Mouse (Mus musculus): ENCODE measurements around the gene Phactr4. TPM values are rescaled to one million over a fixed set of nuclear protein-coding genes. Genes with fewer than 3 reads are reported as not detected.

Gene Phactr4
- polyA plus RNA-seq, 1 experiment from 2014 or later: 17.5 TPM

DNA sequence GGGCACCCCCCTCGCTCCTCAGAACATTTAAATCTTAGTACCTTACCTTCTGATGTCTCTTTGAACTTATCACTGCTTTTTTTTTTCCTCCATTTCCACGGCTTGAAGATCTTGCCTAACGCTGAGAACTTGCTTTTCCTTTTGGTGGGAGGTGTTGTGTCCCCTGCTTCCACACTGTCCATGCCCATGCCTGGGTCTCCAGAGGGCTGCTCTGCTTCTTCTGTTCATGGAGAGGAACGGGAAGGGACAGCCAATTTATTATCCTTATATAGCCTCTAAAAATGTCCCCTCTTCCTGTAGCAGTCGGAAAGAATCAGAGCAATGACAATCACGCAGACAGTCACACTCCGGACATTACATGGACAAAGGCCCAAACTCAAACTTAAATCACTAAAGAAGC lies 35.4 kb downstream of the Phactr4 start:
- no peak for ATAC-seq
- H3K27me3 ChIP-seq: no peaks in the 10 kb centered on the region
- H3K36me3 ChIP-seq (ENCODE audit: poor library complexity, severe bottlenecking): peaks cover 32% of the 10 kb centered on the region
- no peak overlapping the region for H3K27ac ChIP-seq
- H3K9ac ChIP-seq: no peak overlapping the region
- H3K4me1 ChIP-seq: 0 out of 2 replicates have a peak, but pooled peaks cover 3% of the 10 kb centered on the region
- H3K9me3 ChIP-seq (replicated peaks): no peaks in the 10 kb centered on the region
- no peak overlapping the region for H3K4me3 ChIP-seq
- 95% methylated on average over 7 of the region's 7 CpGs for WGBS
- no peak overlapping the region for H3K4me2 ChIP-seq

DNA sequence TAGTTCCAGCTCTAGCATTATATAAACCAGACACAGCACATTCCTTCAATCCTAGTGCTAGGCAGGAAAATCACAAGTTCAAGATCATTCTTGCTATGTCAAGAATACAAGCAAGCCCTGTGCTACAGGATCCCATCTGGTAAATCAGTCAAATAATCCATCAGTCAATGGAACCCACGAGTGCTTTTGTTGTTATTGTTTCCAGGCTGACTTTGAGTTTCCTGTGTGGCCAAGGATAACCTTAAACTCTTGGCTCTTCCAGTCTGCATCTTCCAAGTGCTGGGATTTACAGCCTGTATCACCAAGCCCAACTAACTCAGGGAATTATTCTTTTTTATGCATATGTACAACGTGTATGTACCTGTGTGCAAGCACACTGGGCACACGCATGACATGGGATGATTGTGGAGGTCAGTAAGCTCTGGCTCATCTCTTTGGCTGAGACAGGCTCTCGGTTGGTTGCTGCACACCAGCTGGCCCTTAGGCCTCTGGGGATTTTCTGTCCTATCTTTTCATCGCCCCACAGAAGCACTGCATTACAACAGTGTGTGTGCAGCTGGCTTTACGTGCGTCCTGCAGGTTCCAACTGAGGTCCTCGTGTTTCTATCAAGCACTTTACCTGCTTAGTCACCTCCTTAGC lies 36.4 kb downstream of the Phactr4 start:
- Histone ChIP-seq H3K4me3 (no peak overlapping the region), H3K36me3 (ENCODE audit: poor library complexity, severe bottlenecking) (peaks cover 37% of the 10 kb centered on the region), H3K9me3 (replicated peaks) (no peaks in the 10 kb centered on the region), H3K27ac (no peak overlapping the region), H3K4me1 (0 out of 2 replicates have a peak, but pooled peaks cover 3% of the 10 kb centered on the region), H3K4me2 (no peak overlapping the region), H3K27me3 (no peaks in the 10 kb centered on the region), H3K9ac (no peak overlapping the region)
- no peak for ATAC-seq
- 89% methylated on average over 8 of the region's 8 CpGs for WGBS

DNA sequence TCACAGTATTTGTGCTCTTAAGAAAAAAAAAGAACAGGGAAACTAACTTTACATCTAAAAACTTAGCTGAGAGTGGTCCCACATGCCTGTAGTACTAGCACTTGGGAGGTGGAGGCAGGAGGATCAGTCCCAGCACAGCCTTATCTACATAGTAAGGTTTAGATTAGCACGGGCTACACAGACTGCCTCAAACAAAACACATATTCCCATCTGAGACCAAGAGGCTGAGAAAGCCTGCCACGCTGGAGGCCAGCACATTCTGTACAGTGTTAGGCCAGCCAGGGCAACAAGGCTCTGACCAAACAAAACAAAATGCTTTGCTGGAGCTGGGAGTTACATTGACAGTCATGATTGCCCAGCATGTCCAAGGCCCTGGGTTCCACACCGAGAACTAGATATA lies 38.8 kb downstream of the Phactr4 start:
- ATAC-seq: no peak
- Histone ChIP-seq H3K27me3 (no peaks in the 10 kb centered on the region), H3K4me3 (no peak overlapping the region), H3K36me3 (ENCODE audit: poor library complexity, severe bottlenecking) (peaks cover 40% of the 10 kb centered on the region), H3K4me1 (0 out of 2 replicates have a peak, but pooled peaks cover 3% of the 10 kb centered on the region), H3K9ac (no peak overlapping the region), H3K4me2 (no peak overlapping the region), H3K27ac (no peak overlapping the region), H3K9me3 (replicated peaks) (no peaks in the 10 kb centered on the region)
- WGBS: 95% methylated on average over 3 of the region's 3 CpGs

DNA sequence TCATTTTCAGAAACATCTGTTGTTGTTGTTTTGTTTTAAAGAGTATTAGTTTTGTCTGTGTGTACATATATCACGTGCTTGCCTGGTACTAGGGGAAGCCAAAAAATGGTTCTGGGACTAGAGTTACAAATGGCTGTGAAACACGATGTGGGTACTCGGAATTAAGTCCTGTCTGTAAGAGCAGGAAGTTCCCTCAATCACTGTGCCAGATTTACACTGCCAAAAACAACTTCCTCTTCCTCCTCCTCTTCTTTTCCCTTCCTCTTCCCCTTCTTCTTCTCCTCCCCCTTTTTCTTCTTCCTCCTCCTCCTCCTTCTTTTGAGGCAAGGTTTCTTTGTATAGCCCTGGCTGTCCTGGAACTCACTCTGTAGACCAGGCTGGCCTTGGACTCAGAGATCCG lies 40.0 kb downstream of the Phactr4 start:
- Histone ChIP-seq H3K27me3 (no peaks in the 10 kb centered on the region), H3K4me2 (no peak overlapping the region), H3K4me3 (no peak overlapping the region), H3K27ac (no peak overlapping the region), H3K4me1 (no peaks in the 10 kb centered on the region), H3K36me3 (ENCODE audit: poor library complexity, severe bottlenecking) (peaks cover 52% of the 10 kb centered on the region), H3K9me3 (replicated peaks) (no peaks in the 10 kb centered on the region), H3K9ac (no peak overlapping the region)
- 95% methylated on average over 4 of the region's 4 CpGs for WGBS
- ATAC-seq: no peak

DNA sequence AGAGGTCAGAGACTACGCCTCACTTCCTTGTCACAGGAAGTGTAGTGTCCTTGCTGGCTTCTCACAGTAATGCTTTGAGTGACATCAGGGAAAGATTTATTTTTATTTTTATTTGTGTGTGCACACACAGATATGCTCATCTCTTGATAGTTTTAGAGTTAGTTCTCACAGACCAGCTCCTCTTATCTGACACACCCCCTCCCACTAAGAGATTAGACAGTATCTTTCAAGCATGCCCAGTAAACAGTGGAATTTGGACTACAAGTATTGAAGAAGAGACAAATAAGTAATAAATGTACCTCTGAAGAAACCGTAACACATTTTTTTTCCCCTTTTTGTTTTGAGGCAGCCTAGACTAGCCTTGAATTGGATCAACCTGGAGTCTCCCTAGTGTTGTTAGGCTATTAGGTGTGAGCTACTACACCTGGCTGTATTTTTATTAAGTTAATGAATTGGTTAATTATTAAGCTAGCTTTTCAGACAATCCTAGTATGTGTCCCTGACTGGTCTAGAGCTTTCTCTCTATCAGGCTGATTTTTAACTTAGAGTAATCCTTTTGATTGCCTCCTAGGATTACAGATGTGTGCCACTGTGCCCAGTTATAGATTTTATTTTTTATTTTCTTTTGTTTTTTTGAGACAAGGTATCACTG lies 41.2 kb downstream of the Phactr4 start:
- Histone ChIP-seq H3K4me1 (no peaks in the 10 kb centered on the region), H3K9ac (no peak overlapping the region), H3K9me3 (replicated peaks) (no peaks in the 10 kb centered on the region), H3K27me3 (no peaks in the 10 kb centered on the region), H3K27ac (no peak overlapping the region), H3K4me3 (no peak overlapping the region), H3K4me2 (no peak overlapping the region), H3K36me3 (ENCODE audit: poor library complexity, severe bottlenecking) (peaks cover 54% of the 10 kb centered on the region)
- WGBS: 95% methylated on average over 2 of the region's 2 CpGs
- no peak for ATAC-seq

DNA sequence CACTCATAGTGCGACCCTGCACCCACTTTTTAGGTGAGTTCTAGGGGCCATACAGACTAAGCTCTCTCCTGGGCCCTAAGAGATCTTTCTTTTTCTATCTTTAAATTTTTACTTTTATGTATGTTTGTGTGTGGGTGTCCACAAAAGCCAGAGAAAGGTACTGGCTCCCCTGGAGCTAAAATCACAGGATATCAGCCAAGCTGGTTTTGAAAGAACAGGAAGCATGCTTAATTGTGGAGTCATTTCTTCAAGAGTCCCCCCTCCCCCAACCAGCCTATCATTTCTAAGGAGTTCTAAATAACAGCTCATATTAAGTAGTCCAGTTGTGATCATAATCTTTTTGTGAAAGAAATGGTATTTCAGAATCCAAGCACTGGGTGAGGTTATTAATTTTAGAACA lies 48.5 kb downstream of the Phactr4 start:
- Histone ChIP-seq H3K36me3 (ENCODE audit: poor library complexity, severe bottlenecking) (peaks cover 80% of the 10 kb centered on the region), H3K4me2 (no peak overlapping the region), H3K4me1 (no peaks in the 10 kb centered on the region), H3K27me3 (no peaks in the 10 kb centered on the region), H3K9ac (no peak overlapping the region), H3K4me3 (no peak overlapping the region), H3K9me3 (replicated peaks) (no peaks in the 10 kb centered on the region), H3K27ac (no peak overlapping the region)
- no peak for ATAC-seq
- 90% methylated on average over 1 of the region's 1 CpGs for WGBS

DNA sequence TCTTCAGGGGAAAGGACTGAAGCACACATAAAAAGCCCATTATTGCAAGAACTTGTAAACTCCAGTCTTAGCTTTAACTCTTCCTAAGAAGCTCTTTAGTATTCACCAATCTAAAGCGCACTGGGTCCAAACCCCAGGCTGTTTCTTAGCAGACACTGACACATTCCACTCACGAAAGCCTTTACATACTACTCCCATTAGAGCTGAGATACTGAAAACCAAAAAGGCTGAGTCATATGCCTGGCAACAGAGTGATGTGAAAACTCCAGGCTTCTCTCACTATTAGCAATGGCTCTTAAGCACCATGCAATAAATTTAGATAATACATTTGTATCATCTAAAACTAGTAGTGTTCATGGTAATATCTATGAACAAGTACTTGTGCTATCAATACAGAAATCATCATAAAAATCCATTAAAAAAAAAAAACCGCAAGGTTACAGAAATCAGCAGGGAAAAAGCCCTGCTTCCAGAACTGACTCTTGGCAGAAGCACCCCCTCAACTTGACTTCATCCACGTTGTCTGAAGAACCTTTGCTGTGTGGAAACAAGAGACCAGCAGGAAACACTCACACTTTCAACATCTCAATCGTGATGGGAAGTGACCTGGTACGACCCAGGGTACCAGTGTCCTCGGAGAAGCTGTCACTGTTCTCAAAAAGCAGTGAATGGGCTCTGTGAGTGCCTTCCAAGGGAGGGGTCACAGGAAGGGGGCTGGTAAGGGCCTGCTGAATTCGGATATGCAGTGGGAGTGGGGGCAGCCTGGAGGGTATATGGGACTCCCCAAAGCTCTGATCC lies 52.1 kb downstream of the Phactr4 start:
- Histone ChIP-seq H3K9ac (no peak overlapping the region), H3K36me3 (ENCODE audit: poor library complexity, severe bottlenecking) (peaks cover 82% of the 10 kb centered on the region), H3K4me1 (no peaks in the 10 kb centered on the region), H3K9me3 (replicated peaks) (no peaks in the 10 kb centered on the region), H3K4me2 (no peak overlapping the region), H3K27ac (no peak overlapping the region), H3K27me3 (no peaks in the 10 kb centered on the region), H3K4me3 (no peak overlapping the region)
- WGBS: 86% methylated on average over 8 of the region's 8 CpGs
- no peak for ATAC-seq

DNA sequence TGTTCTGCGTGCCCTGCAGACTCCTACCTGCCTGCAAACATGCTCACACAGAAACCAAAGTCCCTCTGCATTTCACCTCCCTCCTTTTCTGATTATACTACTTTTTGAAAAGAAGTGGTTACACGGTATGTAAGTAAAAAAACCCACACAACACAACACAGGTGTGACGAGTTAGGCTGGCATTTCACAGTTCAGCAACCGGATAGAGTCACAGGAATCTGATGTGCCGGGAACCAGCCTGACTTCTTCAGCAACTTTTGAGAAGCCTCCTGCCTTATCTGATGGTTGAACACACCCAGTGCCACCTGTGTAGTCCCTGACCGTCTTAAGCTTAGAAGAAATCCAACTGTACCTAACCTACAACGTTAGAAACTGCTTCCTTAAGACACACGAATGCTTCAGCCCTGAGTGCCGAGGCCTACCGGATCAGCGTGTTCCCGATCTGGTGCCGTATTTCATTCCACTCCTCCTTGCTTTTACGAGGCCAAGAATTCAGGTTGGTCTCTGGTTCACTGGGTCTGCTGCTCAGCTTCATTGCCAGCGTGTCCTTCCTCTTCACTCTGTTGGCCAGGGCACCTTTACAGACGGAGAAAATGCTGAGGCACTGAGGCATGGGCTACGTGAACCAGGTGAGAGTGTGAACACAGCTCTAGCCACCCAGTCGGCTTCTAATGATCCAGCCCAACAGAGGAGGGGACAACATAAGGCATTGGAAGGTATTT lies 54.6 kb downstream of the Phactr4 start:
- WGBS: 93% methylated on average over 18 of the region's 18 CpGs
- no peak overlapping the region for H3K4me3 ChIP-seq
- no peak overlapping the region for H3K4me2 ChIP-seq
- no peak overlapping the region for H3K9ac ChIP-seq
- H3K36me3 ChIP-seq (ENCODE audit: poor library complexity, severe bottlenecking): peaks cover 89% of the 10 kb centered on the region
- H3K9me3 ChIP-seq (replicated peaks): no peaks in the 10 kb centered on the region
- no peaks in the 10 kb centered on the region for H3K27me3 ChIP-seq
- no peaks in the 10 kb centered on the region for H3K4me1 ChIP-seq
- ATAC-seq: no peak
- no peak overlapping the region for H3K27ac ChIP-seq

DNA sequence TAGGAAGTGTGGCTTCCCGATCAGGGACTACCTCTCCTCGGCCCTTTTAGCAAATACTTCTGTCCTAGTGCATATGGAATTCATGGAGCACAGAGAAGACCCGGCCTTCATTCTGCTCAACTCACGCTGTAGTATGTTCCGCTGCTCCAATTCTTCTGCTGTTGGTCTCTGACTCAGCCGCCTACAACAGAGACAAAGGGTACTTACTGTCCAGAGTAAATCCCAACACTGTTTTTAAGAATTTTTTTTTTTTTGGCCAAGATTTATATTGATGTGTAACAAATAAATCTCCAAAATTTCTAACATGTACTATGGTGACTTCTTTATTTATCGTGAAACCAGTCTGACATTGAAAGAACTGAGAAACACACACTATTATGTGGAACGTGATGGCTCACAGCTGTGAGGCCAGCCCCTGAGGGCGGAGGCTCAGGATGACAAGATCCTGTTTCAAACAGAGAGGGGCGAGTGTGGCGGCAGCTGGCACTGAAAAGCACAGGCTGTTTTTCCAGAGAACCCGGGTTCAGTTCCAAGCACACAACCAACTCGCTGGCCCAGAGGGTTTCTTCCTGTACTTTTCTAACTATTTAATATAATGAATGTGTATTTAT lies 56.7 kb downstream of the Phactr4 start:
- 83% methylated on average over 13 of the region's 13 CpGs for WGBS
- no peak overlapping the region for H3K4me3 ChIP-seq
- H3K9ac ChIP-seq: no peak overlapping the region
- ATAC-seq: no peak
- H3K4me2 ChIP-seq: no peak overlapping the region
- H3K4me1 ChIP-seq: no peaks in the 10 kb centered on the region
- no peaks in the 10 kb centered on the region for H3K9me3 ChIP-seq (replicated peaks)
- peaks cover 90% of the 10 kb centered on the region for H3K36me3 ChIP-seq (ENCODE audit: poor library complexity, severe bottlenecking)
- no peak overlapping the region for H3K27ac ChIP-seq
- no peaks in the 10 kb centered on the region for H3K27me3 ChIP-seq

DNA sequence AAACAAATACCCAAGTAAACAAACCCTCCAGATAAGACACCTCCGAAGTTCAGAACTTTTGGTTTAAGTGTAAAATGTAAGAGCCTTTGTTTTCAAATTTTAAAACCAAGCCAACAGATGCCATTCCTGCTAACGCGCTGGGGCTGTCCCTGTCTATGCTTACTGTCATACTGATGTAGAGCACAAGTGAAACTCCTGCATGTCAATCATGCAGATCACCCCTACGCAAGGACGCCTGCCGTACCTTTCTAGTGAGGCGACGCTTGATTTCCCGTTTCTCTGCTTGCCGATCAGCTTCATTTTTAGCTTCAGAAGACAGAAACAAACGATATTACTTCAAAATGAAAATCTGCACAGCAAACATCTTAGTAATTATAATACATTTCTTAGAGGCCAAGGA lies 58.8 kb downstream of the Phactr4 start:
- no peak overlapping the region for H3K4me2 ChIP-seq
- 94% methylated on average over 11 of the region's 11 CpGs for WGBS

DNA sequence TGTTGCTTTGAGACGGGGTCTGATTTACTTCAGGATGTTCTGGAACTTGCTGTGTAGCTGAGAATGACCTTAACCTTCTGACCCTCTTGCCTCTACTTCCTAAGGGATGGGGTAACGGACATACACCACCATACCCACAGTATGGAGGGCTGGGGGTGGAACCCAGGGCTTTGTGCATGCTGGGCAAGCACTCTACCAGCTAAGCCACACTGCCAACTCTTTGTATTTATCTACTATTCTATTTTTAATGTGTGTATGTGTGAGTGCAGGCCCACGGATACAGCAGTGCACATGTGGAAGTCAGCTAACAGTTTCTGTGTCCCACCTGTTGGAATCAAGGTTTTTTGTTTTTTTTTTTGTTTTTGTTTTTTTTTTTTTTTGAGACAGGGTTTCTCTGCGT lies 62.8 kb downstream of the Phactr4 start:
- no peak for ATAC-seq
- Histone ChIP-seq H3K27me3 (no peaks in the 10 kb centered on the region), H3K36me3 (ENCODE audit: poor library complexity, severe bottlenecking) (peaks cover 74% of the 10 kb centered on the region), H3K27ac (no peak overlapping the region), H3K9ac (no peak overlapping the region), H3K4me1 (no peaks in the 10 kb centered on the region), H3K4me3 (no peak overlapping the region), H3K9me3 (replicated peaks) (no peaks in the 10 kb centered on the region), H3K4me2 (no peak overlapping the region)
- WGBS: 92% methylated on average over 4 of the region's 4 CpGs

More for the DNA sequence above, 58.8 kb downstream of the Phactr4 start:
- no peak overlapping the region for H3K9ac ChIP-seq
- H3K27me3 ChIP-seq: no peaks in the 10 kb centered on the region
- H3K36me3 ChIP-seq (ENCODE audit: poor library complexity, severe bottlenecking): peaks cover 90% of the 10 kb centered on the region
- no peaks in the 10 kb centered on the region for H3K4me1 ChIP-seq
- H3K4me3 ChIP-seq: no peak overlapping the region
- no peak overlapping the region for H3K27ac ChIP-seq
- ATAC-seq: no peak
- no peaks in the 10 kb centered on the region for H3K9me3 ChIP-seq (replicated peaks)

All from forebrain, embryonic 13.5 days (tissue).